Mouse (Mus musculus) kidney, postnatal 4 days (tissue): Measurements from ENCODE around the gene Olfr766-ps1.
"Not testable (repeated sequence)": the region's sequence is repeated elsewhere in the genome, so short reads cannot be mapped to it uniquely, and the experiment has no call there.

ENCODE experiments used
- DNase-seq, 2 experiments: peaks; one replicate each; pipeline ENCODE4 v3.0.0; 2021; ENCODE audit warnings: mixed read lengths in 2 of 2

Olfr766-ps1 gene

GRCm38 (mm10) chr10:129068877-129069276, at the start of gene Olfr766-ps1:
Gene Olfr766-ps1 (minus strand): TSS chr10:129068977.
- no peak for DNase-seq

- DNase-seq: no peak
Observed at GRCm38 (mm10) chr10:129117761-129118160, 49.0 kb upstream of the Olfr766-ps1 start, which contains the start of gene Olfr769. Gene Olfr769 (minus strand): TSS chr10:129117861.

DNA sequence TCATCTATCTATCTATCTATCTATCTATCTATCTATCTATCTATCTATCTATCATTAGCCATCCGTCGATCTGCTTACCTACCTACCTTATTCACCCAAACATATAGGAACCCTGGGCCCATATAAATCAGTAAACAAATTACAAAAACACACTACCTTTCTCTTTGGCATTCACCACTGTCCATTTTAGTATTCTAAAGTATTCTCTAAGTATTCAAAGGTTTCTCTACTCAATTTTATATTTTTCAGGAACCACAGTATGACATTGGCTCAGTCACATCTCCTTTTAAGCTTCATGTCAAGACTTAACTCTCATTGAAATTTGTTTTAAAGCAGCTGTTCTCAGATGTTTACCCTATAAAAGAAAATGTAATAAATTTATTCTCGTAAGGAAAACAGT, 46.4 kb upstream of the Olfr766-ps1 start:
- DNase-seq: no peak

DNA sequence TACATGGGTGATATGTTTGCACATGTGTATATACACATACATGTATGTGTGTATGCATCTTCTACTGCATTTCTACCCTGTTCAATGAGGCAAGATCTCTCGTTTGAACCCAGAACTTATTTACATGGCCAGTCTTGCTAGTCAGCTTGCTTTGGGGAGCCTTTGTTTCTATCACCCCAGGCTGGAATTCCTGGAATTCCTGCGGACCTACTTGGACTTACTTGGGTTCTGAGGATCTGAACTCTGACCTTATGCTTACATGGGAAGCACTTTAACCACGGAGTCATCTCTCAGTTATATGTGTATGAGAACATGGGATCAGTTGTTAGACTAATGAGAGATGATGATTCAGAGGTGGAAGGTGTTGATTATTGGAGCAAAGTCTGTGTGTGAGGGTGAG, 32.5 kb upstream of the Olfr766-ps1 start:
- DNase-seq: no peak

GRCm38 (mm10) chr10:129099275-129099674, 30.5 kb upstream of the Olfr766-ps1 start, which contains the start of gene Olfr768:
Gene Olfr768 (minus strand): TSS chr10:129099375.
- no peak for DNase-seq

- not testable (repeated sequence) for DNase-seq
Observed at GRCm38 (mm10) chr10:129082810-129083209, 14.0 kb upstream of the Olfr766-ps1 start, which contains the start of gene Olfr767. Gene Olfr767 (minus strand): TSS chr10:129082910.

GRCm38 (mm10) chr10:129049898-129050297, 18.9 kb downstream of the Olfr766-ps1 start, which contains the start of gene Olfr765:
Gene Olfr765 (minus strand): TSS chr10:129049998.
- not testable (repeated sequence) for DNase-seq

DNA sequence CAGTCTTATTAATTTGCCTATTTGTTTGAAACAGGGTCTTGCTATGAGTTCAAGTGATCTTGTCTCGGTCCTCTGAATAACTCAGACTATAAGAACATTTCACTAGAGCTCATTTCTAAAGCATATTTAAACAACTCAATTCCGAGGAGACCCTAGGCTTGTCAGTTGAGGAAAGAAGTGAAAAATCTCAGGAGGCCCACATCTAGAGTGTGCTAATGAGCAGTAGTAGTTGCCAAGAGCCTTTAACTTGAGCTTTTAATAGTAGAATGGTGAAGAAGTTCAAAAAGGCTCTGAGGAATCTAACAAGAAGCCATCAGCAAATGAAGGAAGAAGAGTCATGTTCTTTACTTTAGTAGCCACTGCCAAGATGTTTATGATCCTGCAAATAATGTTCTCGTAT, 29.0 kb downstream of the Olfr766-ps1 start, which contains the start of gene Olfr764-ps1:
Gene Olfr764-ps1, minus strand, starts transcription at position 101 of the 400 bp plus-strand sequence.
- DNase-seq: no peak

GRCm38 (mm10) chr10:129028343-129028742, 40.4 kb downstream of the Olfr766-ps1 start:
- no peak for DNase-seq

DNA sequence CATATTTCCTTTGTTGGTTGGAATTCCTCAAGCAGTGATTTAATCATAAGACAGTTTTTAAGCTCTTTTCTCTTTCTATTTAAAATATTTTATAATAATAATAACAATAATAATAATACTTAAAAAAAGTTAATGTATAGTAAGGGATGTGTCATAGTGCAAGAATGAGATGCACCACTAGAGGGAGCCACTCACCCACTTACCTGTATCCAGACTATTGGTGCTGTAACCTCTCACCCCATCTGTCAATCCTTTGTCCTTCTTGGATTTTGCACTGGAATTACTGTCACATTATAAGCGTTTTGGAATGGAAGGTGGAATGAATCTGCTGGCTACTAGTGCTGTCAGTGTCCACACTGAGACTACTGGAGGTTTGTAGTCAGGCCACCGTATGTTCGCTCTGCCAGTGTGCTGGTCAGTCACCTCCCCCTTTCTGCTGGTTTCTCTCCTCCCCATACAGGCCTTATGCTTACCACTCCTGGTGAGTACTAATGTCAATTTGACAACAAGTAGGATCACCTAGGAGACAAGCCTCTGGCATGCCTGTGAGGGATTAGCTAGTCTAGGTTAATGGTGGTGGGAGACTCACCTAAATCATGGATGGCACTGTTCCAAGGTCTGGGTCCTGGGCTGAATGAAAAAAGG, 42.6 kb downstream of the Olfr766-ps1 start:
- peak; percentile 49 to 61 for DNase-seq

DNA sequence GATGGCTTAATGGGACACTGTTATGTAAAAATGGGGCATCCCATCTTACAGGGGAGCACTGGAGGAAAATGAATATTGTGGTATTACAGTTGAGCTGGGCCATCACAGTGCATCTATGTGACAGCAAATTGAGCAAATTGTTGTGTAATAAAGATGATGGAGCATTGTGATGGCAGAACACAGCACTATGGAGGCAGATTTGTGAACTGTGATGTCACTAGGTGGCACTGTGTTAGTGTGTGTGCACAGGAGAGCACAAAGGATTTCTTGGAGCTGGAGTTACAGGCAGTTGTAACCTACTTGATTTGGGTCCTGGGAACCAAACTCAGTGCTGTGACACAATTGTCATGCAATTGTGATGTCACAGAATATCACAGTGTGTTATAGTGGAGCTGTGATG, 45.5 kb downstream of the Olfr766-ps1 start:
- no peak for DNase-seq

GRCm38 (mm10) chr10:129014477-129014876, 54.3 kb downstream of the Olfr766-ps1 start:
- DNase-seq: no peak
